Mouse (Mus musculus): ENCODE results near the gene Ostf1. TPM values are rescaled to one million over a fixed set of nuclear protein-coding genes. Genes with fewer than 3 reads are reported as not detected.

Gene Ostf1
- polyA plus RNA-seq, 1 experiment: 79.9 TPM

GRCm38 (mm10) chr19:18631161-18631643 lies 421 bp downstream of the Ostf1 start:
- Histone ChIP-seq H3K9ac (ENCODE audit: low read depth, poor library complexity, severe bottlenecking) (peak overlapping the region; percentile 47), H3K9me3 (replicated peaks; ENCODE audit: control insufficient read depth, insufficient read depth, low read length, poor library complexity, severe bottlenecking) (no peaks in the 10 kb centered on the region), H3K27ac (ENCODE audit: insufficient read depth, low read length) (no peak overlapping the region), H3K36me3 (ENCODE audit: control insufficient read depth, insufficient read depth, low read length, poor library complexity, severe bottlenecking) (no peaks in the 10 kb centered on the region), H3K4me1 (ENCODE audit: control insufficient read depth, insufficient read depth, low read length) (peaks cover 6% of the 10 kb centered on the region), H3K4me3 (ENCODE audit: low read depth, low read length) (peak overlapping the region; percentile 84), H3K27me3 (ENCODE audit: control insufficient read depth, insufficient read depth, low read length, poor library complexity, severe bottlenecking) (no peaks in the 10 kb centered on the region)
- TF ChIP-seq EP300 (IDR thresholded peaks at IDR 0.05; ENCODE audit: insufficient read depth, low read depth, low read length): no peak

GRCm38 (mm10) chr19:18630221-18631119 lies 1.2 kb downstream of the Ostf1 start:
- Histone ChIP-seq H3K4me3 (ENCODE audit: low read depth, low read length) (peak overlapping the region; percentile 79), H3K27me3 (ENCODE audit: control insufficient read depth, insufficient read depth, low read length, poor library complexity, severe bottlenecking) (no peaks in the 10 kb centered on the region), H3K9ac (ENCODE audit: low read depth, poor library complexity, severe bottlenecking) (peak overlapping the region; percentile 47), H3K4me1 (ENCODE audit: control insufficient read depth, insufficient read depth, low read length) (peaks cover 6% of the 10 kb centered on the region), H3K9me3 (replicated peaks; ENCODE audit: control insufficient read depth, insufficient read depth, low read length, poor library complexity, severe bottlenecking) (no peaks in the 10 kb centered on the region), H3K36me3 (ENCODE audit: control insufficient read depth, insufficient read depth, low read length, poor library complexity, severe bottlenecking) (no peaks in the 10 kb centered on the region), H3K27ac (ENCODE audit: insufficient read depth, low read length) (peak overlapping the region; percentile 68)
- no peak for TF ChIP-seq POLR2A (IDR thresholded peaks at IDR 0.05; ENCODE audit: insufficient read depth, low read length)
- TF ChIP-seq EP300 (IDR thresholded peaks at IDR 0.05; ENCODE audit: insufficient read depth, low read depth, low read length): peak; percentile 89

- H3K4me3 ChIP-seq (ENCODE audit: low read depth, low read length): no peak overlapping the region; the same call in 1 of the 2 replicates
- no peak for TF ChIP-seq CTCF (IDR thresholded peaks at IDR 0.05; ENCODE audit: low read depth, low read length)
- no peak for TF ChIP-seq EP300 (IDR thresholded peaks at IDR 0.05; ENCODE audit: insufficient read depth, low read depth, low read length)
- no peak for TF ChIP-seq POLR2A (IDR thresholded peaks at IDR 0.05; ENCODE audit: insufficient read depth, low read length)
Observed at GRCm38 (mm10) chr19:18629589-18629988, 2.0 kb downstream of the Ostf1 start.

GRCm38 (mm10) chr19:18623894-18624293 lies 7.7 kb downstream of the Ostf1 start:
- no peaks in the 10 kb centered on the region for H3K36me3 ChIP-seq (ENCODE audit: control insufficient read depth, insufficient read depth, low read length, poor library complexity, severe bottlenecking)

More at GRCm38 (mm10) chr19:18629589-18629988, 2.0 kb downstream of the Ostf1 start:
- Histone ChIP-seq H3K36me3 (ENCODE audit: control insufficient read depth, insufficient read depth, low read length, poor library complexity, severe bottlenecking) (no peaks in the 10 kb centered on the region), H3K9me3 (replicated peaks; ENCODE audit: control insufficient read depth, insufficient read depth, low read length, poor library complexity, severe bottlenecking) (no peaks in the 10 kb centered on the region), H3K4me1 (ENCODE audit: control insufficient read depth, insufficient read depth, low read length) (peaks cover 6% of the 10 kb centered on the region), H3K27me3 (ENCODE audit: control insufficient read depth, insufficient read depth, low read length, poor library complexity, severe bottlenecking) (no peaks in the 10 kb centered on the region), H3K9ac (ENCODE audit: low read depth, poor library complexity, severe bottlenecking) (0 out of 2 replicates have a peak overlapping the region, but pooled peaks have one; percentile 54), H3K27ac (ENCODE audit: insufficient read depth, low read length) (no peak overlapping the region)

GRCm38 (mm10) chr19:18619691-18620090 lies 11.9 kb downstream of the Ostf1 start:
- peaks cover 5% of the 10 kb centered on the region for H3K4me1 ChIP-seq (ENCODE audit: control insufficient read depth, insufficient read depth, low read length)
- TF ChIP-seq POLR2A (IDR thresholded peaks at IDR 0.05; ENCODE audit: insufficient read depth, low read length) (no peak), EP300 (IDR thresholded peaks at IDR 0.05; ENCODE audit: insufficient read depth, low read depth, low read length) (no peak), CTCF (IDR thresholded peaks at IDR 0.05; ENCODE audit: low read depth, low read length) (no peak)
- H3K27me3 ChIP-seq (ENCODE audit: control insufficient read depth, insufficient read depth, low read length, poor library complexity, severe bottlenecking): no peaks in the 10 kb centered on the region
- no peak overlapping the region for H3K4me3 ChIP-seq (ENCODE audit: low read depth, low read length)
- no peak overlapping the region for H3K9ac ChIP-seq (ENCODE audit: low read depth, poor library complexity, severe bottlenecking)
- no peaks in the 10 kb centered on the region for H3K9me3 ChIP-seq (replicated peaks; ENCODE audit: control insufficient read depth, insufficient read depth, low read length, poor library complexity, severe bottlenecking)
- no peaks in the 10 kb centered on the region for H3K36me3 ChIP-seq (ENCODE audit: control insufficient read depth, insufficient read depth, low read length, poor library complexity, severe bottlenecking)
- no peak overlapping the region for H3K27ac ChIP-seq (ENCODE audit: insufficient read depth, low read length)

More at GRCm38 (mm10) chr19:18623894-18624293, 7.7 kb downstream of the Ostf1 start:
- Histone ChIP-seq H3K27me3 (ENCODE audit: control insufficient read depth, insufficient read depth, low read length, poor library complexity, severe bottlenecking) (no peaks in the 10 kb centered on the region), H3K4me1 (ENCODE audit: control insufficient read depth, insufficient read depth, low read length) (peaks cover 6% of the 10 kb centered on the region), H3K9me3 (replicated peaks; ENCODE audit: control insufficient read depth, insufficient read depth, low read length, poor library complexity, severe bottlenecking) (no peaks in the 10 kb centered on the region), H3K27ac (ENCODE audit: insufficient read depth, low read length) (no peak overlapping the region), H3K9ac (ENCODE audit: low read depth, poor library complexity, severe bottlenecking) (no peak overlapping the region), H3K4me3 (ENCODE audit: low read depth, low read length) (no peak overlapping the region)
- TF ChIP-seq POLR2A (IDR thresholded peaks at IDR 0.05; ENCODE audit: insufficient read depth, low read length) (no peak), CTCF (IDR thresholded peaks at IDR 0.05; ENCODE audit: low read depth, low read length) (no peak), EP300 (IDR thresholded peaks at IDR 0.05; ENCODE audit: insufficient read depth, low read depth, low read length) (no peak)

- no peak overlapping the region for H3K9ac ChIP-seq (ENCODE audit: low read depth, poor library complexity, severe bottlenecking)
- TF ChIP-seq CTCF (IDR thresholded peaks at IDR 0.05; ENCODE audit: low read depth, low read length): no peak
- TF ChIP-seq EP300 (IDR thresholded peaks at IDR 0.05; ENCODE audit: insufficient read depth, low read depth, low read length): no peak
- TF ChIP-seq POLR2A (IDR thresholded peaks at IDR 0.05; ENCODE audit: insufficient read depth, low read length): no peak
- H3K4me3 ChIP-seq (ENCODE audit: low read depth, low read length): no peak overlapping the region
- H3K27ac ChIP-seq (ENCODE audit: insufficient read depth, low read length): 0 out of 2 replicates have a peak overlapping the region, but pooled peaks have one; percentile 21
- no peaks in the 10 kb centered on the region for H3K36me3 ChIP-seq (ENCODE audit: control insufficient read depth, insufficient read depth, low read length, poor library complexity, severe bottlenecking)
- H3K9me3 ChIP-seq (replicated peaks; ENCODE audit: control insufficient read depth, insufficient read depth, low read length, poor library complexity, severe bottlenecking): no peaks in the 10 kb centered on the region
- H3K27me3 ChIP-seq (ENCODE audit: control insufficient read depth, insufficient read depth, low read length, poor library complexity, severe bottlenecking): no peaks in the 10 kb centered on the region
- H3K4me1 ChIP-seq (ENCODE audit: control insufficient read depth, insufficient read depth, low read length): peaks cover 8% of the 10 kb centered on the region
Observed at GRCm38 (mm10) chr19:18619060-18619459, 12.6 kb downstream of the Ostf1 start.
